Mouse (Mus musculus): ENCODE data around the gene Prr14l. TPM values are rescaled to one million over a fixed set of nuclear protein-coding genes. Genes with fewer than 3 reads are reported as not detected.

Gene Prr14l
- total and polyA plus RNA-seq, 3 experiments = 37.0 to 135 (median 39.9) TPM

- Histone ChIP-seq H3K4me1 (ENCODE audit: control insufficient read depth in 1 of 2, insufficient read depth in 2 of 2, low read length in 2 of 2) (peaks cover 0 to 9% of the 10 kb centered on the region in 2 experiments; a peak in 2 of 4 replicates), H3K36me3 (ENCODE audit: control insufficient read depth in 1 of 2, insufficient read depth in 2 of 2, low read length in 2 of 2) (peaks cover 4 to 10% of the 10 kb centered on the region in 2 experiments), H3K79me2 (ENCODE audit: control insufficient read depth, insufficient read depth, low read length, poor library complexity) (peaks cover 1% of the 10 kb centered on the region; the same call in 1 of the 2 replicates), H3K27ac (ENCODE audit: control insufficient read depth, low read depth, low read length) (no peak overlapping the region), H3K4me3 (ENCODE audit: control insufficient read depth in 1 of 2, insufficient read depth in 1 of 2, low read depth in 2 of 2, low read length in 2 of 2) (no peak overlapping the region), H3K27me3 (ENCODE audit: control insufficient read depth in 1 of 2, insufficient read depth in 2 of 2, low read length in 2 of 2) (no peaks in the 10 kb centered on the region), H3K9ac (ENCODE audit: control insufficient read depth, low read depth, low read length, poor library complexity, severe bottlenecking) (no peak overlapping the region), H3K9me3 (replicated peaks; ENCODE audit: insufficient read depth, low read length) (no peaks in the 10 kb centered on the region)
- no peak for DNase-seq (ENCODE audit: low read depth, low spot score)
- TF ChIP-seq ZKSCAN1 (IDR thresholded peaks at IDR 0.05; ENCODE audit: low read depth, low read length) (no peak), POLR2A (IDR thresholded peaks at IDR 0.05; ENCODE audit: control insufficient read depth in 1 of 2, insufficient read depth in 1 of 2, low read depth in 1 of 2, low read length in 2 of 2, poor library complexity in 1 of 2) (no peak), KAT2A (conservative IDR thresholded peaks at IDR 0.05; ENCODE audit: low read depth, low read length) (no peak), ETS1 (IDR thresholded peaks at IDR 0.05; ENCODE audit: low read depth, low read length) (no peak), USF2 (IDR thresholded peaks at IDR 0.05; ENCODE audit: borderline replicate concordance in 1 of 2, insufficient read depth in 1 of 2, low read depth in 1 of 2, low read length in 2 of 2) (no peak), POLR2AphosphoS5 (IDR thresholded peaks at IDR 0.05; ENCODE audit: borderline replicate concordance, low read depth, low read length) (no peak), ZNF384 (IDR thresholded peaks at IDR 0.05; ENCODE audit: low read depth, low read length) (peak; percentile 13; the same call in 1 of the 2 replicates)
Observed at GRCm38 (mm10) chr5:32772361-32772760, 81.7 kb downstream of the Prr14l start.

- Histone ChIP-seq H3K79me2 (ENCODE audit: control insufficient read depth, insufficient read depth, low read length, poor library complexity) (no peaks in the 10 kb centered on the region; the same call in 1 of the 2 replicates), H3K36me3 (ENCODE audit: control insufficient read depth in 1 of 2, insufficient read depth in 2 of 2, low read length in 2 of 2) (peaks cover 3 to 10% of the 10 kb centered on the region in 2 experiments), H3K27me3 (ENCODE audit: control insufficient read depth in 1 of 2, insufficient read depth in 2 of 2, low read length in 2 of 2) (no peaks in the 10 kb centered on the region), H3K4me1 (ENCODE audit: control insufficient read depth in 1 of 2, insufficient read depth in 2 of 2, low read length in 2 of 2) (peaks cover 0 to 9% of the 10 kb centered on the region in 2 experiments; a peak in 2 of 4 replicates), H3K4me3 (ENCODE audit: control insufficient read depth in 1 of 2, insufficient read depth in 1 of 2, low read depth in 2 of 2, low read length in 2 of 2) (no peak overlapping the region), H3K9ac (ENCODE audit: control insufficient read depth, low read depth, low read length, poor library complexity, severe bottlenecking) (no peak overlapping the region), H3K27ac (ENCODE audit: control insufficient read depth, low read depth, low read length) (no peak overlapping the region), H3K9me3 (replicated peaks; ENCODE audit: insufficient read depth, low read length) (no peaks in the 10 kb centered on the region)
- TF ChIP-seq NELFE (IDR thresholded peaks at IDR 0.05; ENCODE audit: low read depth, low read length) (no peak), ZKSCAN1 (IDR thresholded peaks at IDR 0.05; ENCODE audit: low read depth, low read length) (no peak), ZNF384 (IDR thresholded peaks at IDR 0.05; ENCODE audit: low read depth, low read length) (peak; percentile 52), BHLHE40 (IDR thresholded peaks at IDR 0.05; ENCODE audit: borderline replicate concordance, low read depth, low read length) (no peak), TBP (IDR thresholded peaks at IDR 0.05; ENCODE audit: low read depth, low read length) (no peak), CTCF (IDR thresholded peaks at IDR 0.05 in 2 of 3, conservative IDR thresholded peaks at IDR 0.05 in 1 of 3; ENCODE audit: control insufficient read depth in 1 of 3, insufficient read depth in 1 of 3, low read depth in 2 of 3, low read length in 3 of 3, poor library complexity in 1 of 3, severe bottlenecking in 1 of 3) (0 out of 6 replicates have a peak, but pooled peaks of 1 of the 3 experiments have one; percentile 3), RCOR1 (IDR thresholded peaks at IDR 0.05; ENCODE audit: low read depth, low read length) (no peak)
- DNase-seq (ENCODE audit: low read depth, low spot score) = no peak
Observed at GRCm38 (mm10) chr5:32767636-32768373, 86.3 kb downstream of the Prr14l start.

GRCm38 (mm10) chr5:32767004-32767403 lies 87.1 kb downstream of the Prr14l start:
- Histone ChIP-seq H3K9ac (ENCODE audit: control insufficient read depth, low read depth, low read length, poor library complexity, severe bottlenecking) (no peak overlapping the region), H3K9me3 (replicated peaks; ENCODE audit: insufficient read depth, low read length) (no peaks in the 10 kb centered on the region), H3K27me3 (ENCODE audit: control insufficient read depth in 1 of 2, insufficient read depth in 2 of 2, low read length in 2 of 2) (no peaks in the 10 kb centered on the region), H3K79me2 (ENCODE audit: control insufficient read depth, insufficient read depth, low read length, poor library complexity) (no peaks in the 10 kb centered on the region; the same call in 1 of the 2 replicates), H3K4me1 (ENCODE audit: control insufficient read depth in 1 of 2, insufficient read depth in 2 of 2, low read length in 2 of 2) (peaks cover 2 to 9% of the 10 kb centered on the region in 2 experiments), H3K27ac (ENCODE audit: control insufficient read depth, low read depth, low read length) (no peak overlapping the region), H3K4me3 (ENCODE audit: control insufficient read depth in 1 of 2, insufficient read depth in 1 of 2, low read depth in 2 of 2, low read length in 2 of 2) (no peak overlapping the region), H3K36me3 (ENCODE audit: control insufficient read depth in 1 of 2, insufficient read depth in 2 of 2, low read length in 2 of 2) (peaks cover 2 to 15% of the 10 kb centered on the region in 2 experiments; a peak in 3 of 4 replicates)
- no peak for DNase-seq (ENCODE audit: low read depth, low spot score)
- no peak for TF ChIP-seq KAT2A (conservative IDR thresholded peaks at IDR 0.05; ENCODE audit: low read depth, low read length)
- TF ChIP-seq NELFE (IDR thresholded peaks at IDR 0.05; ENCODE audit: low read depth, low read length) = no peak
- TF ChIP-seq BHLHE40 (IDR thresholded peaks at IDR 0.05; ENCODE audit: borderline replicate concordance, low read depth, low read length) = no peak
- TF ChIP-seq MAFK (IDR thresholded peaks at IDR 0.05; ENCODE audit: borderline replicate concordance, low read depth, low read length) = no peak
- no peak for TF ChIP-seq MYB (IDR thresholded peaks at IDR 0.05; ENCODE audit: low read depth, low read length)
- no peak for TF ChIP-seq ZC3H11A (IDR thresholded peaks at IDR 0.05; ENCODE audit: low read depth, low read length)
- no peak for TF ChIP-seq CHD1 (IDR thresholded peaks at IDR 0.05; ENCODE audit: low read depth, low read length)
- no peak for TF ChIP-seq MXI1 (IDR thresholded peaks at IDR 0.05; ENCODE audit: low read depth, low read length)
- TF ChIP-seq RCOR1 (IDR thresholded peaks at IDR 0.05; ENCODE audit: low read depth, low read length) = no peak
- no peak for TF ChIP-seq RAD21 (IDR thresholded peaks at IDR 0.05; ENCODE audit: low read depth, low read length)
- TF ChIP-seq GATA1 (IDR thresholded peaks at IDR 0.05; ENCODE audit: low read depth, low read length) = no peak
- TF ChIP-seq CTCF (IDR thresholded peaks at IDR 0.05 in 2 of 3, conservative IDR thresholded peaks at IDR 0.05 in 1 of 3; ENCODE audit: control insufficient read depth in 1 of 3, insufficient read depth in 1 of 3, low read depth in 2 of 3, low read length in 3 of 3, poor library complexity in 1 of 3, severe bottlenecking in 1 of 3) = no peak
- no peak for TF ChIP-seq GABPA (IDR thresholded peaks at IDR 0.05; ENCODE audit: low read depth, low read length)
- no peak for TF ChIP-seq SMC3 (IDR thresholded peaks at IDR 0.05; ENCODE audit: low read depth, low read length)
